Mouse (Mus musculus): Measurements from ENCODE around the gene Tmbim6. TPM values are rescaled to one million over a fixed set of nuclear protein-coding genes. Genes with fewer than 3 reads are reported as not detected.
A peak's percentile ranks its signal among the peaks of the same experiment; 100 is the strongest.

Tmbim6 gene
- polyA plus RNA-seq, 1 experiment from 2014 or later: 233 TPM

- H3K27ac ChIP-seq (ENCODE audit: low read depth, low read length): peak overlapping the region; percentile 92
- H3K4me3 ChIP-seq (ENCODE audit: low read depth, low read length): peak overlapping the region; percentile 93
- no peaks in the 10 kb centered on the region for H3K27me3 ChIP-seq (ENCODE audit: control insufficient read depth, insufficient read depth, low read length)
- H3K9me3 ChIP-seq (replicated peaks; ENCODE audit: control insufficient read depth, low read length): no peaks in the 10 kb centered on the region
- ATAC-seq (replicated peaks; ENCODE audit: insufficient number of reproducible peaks, low FRiP score, low TSS enrichment): peak; percentile 68
- peaks cover 33% of the 10 kb centered on the region for H3K4me1 ChIP-seq (ENCODE audit: control insufficient read depth, insufficient read depth, low read length)
- peak overlapping the region; percentile 76 for H3K4me2 ChIP-seq
- peak overlapping the region; percentile 58 for H3K9ac ChIP-seq (ENCODE audit: low read depth, low read length)
- no peaks in the 10 kb centered on the region; the same call in 1 of the 2 replicates for H3K36me3 ChIP-seq (ENCODE audit: control insufficient read depth, insufficient read depth, low read length)
- under 1% methylated on average over 43 of the region's 43 CpGs for WGBS (ENCODE audit: insufficient replicate concordance)
Measured at GRCm38 (mm10) chr15:99456963-99457605, 64.4 kb downstream of the Tmbim6 start.

GRCm38 (mm10) chr15:99457606-99458401 is 65.1 kb downstream of the Tmbim6 start, which contains the start of gene Nckap5l:
Nckap5l (minus strand) TSS chr15:99457748.
- peak; percentile 93 for ATAC-seq (replicated peaks; ENCODE audit: insufficient number of reproducible peaks, low FRiP score, low TSS enrichment)
- Histone ChIP-seq H3K27me3 (ENCODE audit: control insufficient read depth, insufficient read depth, low read length) (no peaks in the 10 kb centered on the region), H3K4me3 (ENCODE audit: low read depth, low read length) (peak within 1 kb of the TSS; percentile 93), H3K9ac (ENCODE audit: low read depth, low read length) (peak within 1 kb of the TSS; percentile 58), H3K4me1 (ENCODE audit: control insufficient read depth, insufficient read depth, low read length) (peaks cover 33% of the 10 kb centered on the region), H3K27ac (ENCODE audit: low read depth, low read length) (peak within 1 kb of the TSS; percentile 92), H3K4me2 (peak within 1 kb of the TSS; percentile 76), H3K9me3 (replicated peaks; ENCODE audit: control insufficient read depth, low read length) (no peaks in the 10 kb centered on the region), H3K36me3 (ENCODE audit: control insufficient read depth, insufficient read depth, low read length) (no peaks in the 10 kb centered on the region; the same call in 1 of the 2 replicates)
- 1% methylated on average over 44 of the region's 45 CpGs for WGBS (ENCODE audit: insufficient replicate concordance)

Other genes with a start within 250 kb of the Tmbim6 start
- gene Kcnh3, start 168.0 kb upstream of the Tmbim6 start, polyA plus RNA-seq (2014; fragmentation: Nextera tagmentation; extraction: Ambion mirVana): 0.14 TPM in 1 of 2 replicates, not detected in the other
- gene Mcrs1, start 140.9 kb upstream of the Tmbim6 start, polyA plus RNA-seq (2014; fragmentation: Nextera tagmentation; extraction: Ambion mirVana): 154 and 162 TPM in 2 replicates
- 34.6 and 37.4 TPM in 2 replicates for gene Prpf40b, start 97.8 kb upstream of the Tmbim6 start, polyA plus RNA-seq (2014; fragmentation: Nextera tagmentation; extraction: Ambion mirVana)
- 0.17 and 0.66 TPM in 2 replicates for gene Fam186b, start 97.0 kb upstream of the Tmbim6 start, polyA plus RNA-seq (2014; fragmentation: Nextera tagmentation; extraction: Ambion mirVana)
- gene Fmnl3, start 22.4 kb upstream of the Tmbim6 start, polyA plus RNA-seq (2014; fragmentation: Nextera tagmentation; extraction: Ambion mirVana): 11.0 and 11.4 TPM in 2 replicates
- gene Nckap5l, start 64.9 kb downstream of the Tmbim6 start, polyA plus RNA-seq (2014; fragmentation: Nextera tagmentation; extraction: Ambion mirVana): 9.0 and 9.1 TPM in 2 replicates
- gene Bcdin3d, start 81.8 kb downstream of the Tmbim6 start, polyA plus RNA-seq (2014; fragmentation: Nextera tagmentation; extraction: Ambion mirVana): 11.9 TPM in 2 replicates
- 0.40 and 0.51 TPM in 2 replicates for gene Faim2, start 135.3 kb downstream of the Tmbim6 start, polyA plus RNA-seq (2014; fragmentation: Nextera tagmentation; extraction: Ambion mirVana)
- not detected in 2 replicates for gene Aqp2, start 186.2 kb downstream of the Tmbim6 start, polyA plus RNA-seq (2014; fragmentation: Nextera tagmentation; extraction: Ambion mirVana)
- 1.6 and 1.9 TPM in 2 replicates for gene Aqp5, start 197.9 kb downstream of the Tmbim6 start, polyA plus RNA-seq (2014; fragmentation: Nextera tagmentation; extraction: Ambion mirVana)
- gene Aqp6, start 208.5 kb downstream of the Tmbim6 start, polyA plus RNA-seq (2014; fragmentation: Nextera tagmentation; extraction: Ambion mirVana): not detected in 2 replicates